Mouse (Mus musculus) forebrain, embryonic 14.5 days (tissue): Measurements from ENCODE around the gene Ccdc127. TPM values are rescaled to one million over a fixed set of nuclear protein-coding genes. Genes with fewer than 3 reads are reported as not detected.
A peak's percentile ranks its signal among the peaks of the same experiment; 100 is the strongest.

Experiments used
- ATAC-seq: fragments of 200-750 bp; cut with Nextera tagmentation; 2 replicates; pipeline ENCODE4 v1.8.0; 2017; ENCODE audit warnings: mild to moderate bottlenecking, moderate library complexity
- DNase-seq: peaks from one replicate; pipeline ENCODE4 v3.0.0-alpha.2; 2015; ENCODE audit warnings: low spot score
- H3K27ac ChIP-seq: fragments of 300-500 bp; sonication (generic); 2 replicates; pipeline ENCODE4 v1.5.1; 2014; ENCODE audit warnings: low read depth, mild to moderate bottlenecking, control low read depth, low read length, moderate library complexity
- H3K27me3 ChIP-seq: fragments of 300-500 bp; sonication (generic); replicated peaks from 2 replicates; pipeline ENCODE4 v1.6.1; 2014; ENCODE audit warnings: low read length, control low read depth, mixed read lengths; ENCODE audit not compliant: control insufficient read depth, insufficient read depth
- H3K36me3 ChIP-seq: fragments of 300-500 bp; sonication (generic); 2 replicates; pipeline ENCODE4 v1.6.1; 2014; ENCODE audit warnings: low read length, control low read depth; ENCODE audit not compliant: control insufficient read depth, insufficient read depth
- H3K4me1 ChIP-seq: fragments of 300-500 bp; sonication (generic); 2 replicates; pipeline ENCODE4 v1.6.1; 2014; ENCODE audit warnings: antibody characterized with exemption, low read length, control low read depth; ENCODE audit not compliant: control insufficient read depth, insufficient read depth
- H3K4me2 ChIP-seq: fragments of 300-500 bp; sonication (generic); 2 replicates; pipeline ENCODE4 v1.6.1; 2014; ENCODE audit warnings: mild to moderate bottlenecking, control low read depth, low read length
- H3K4me3 ChIP-seq: fragments of 300-500 bp; sonication (generic); 2 replicates; pipeline ENCODE4 v1.5.1; 2014; ENCODE audit warnings: low read depth, low read length, control low read depth
- H3K9ac ChIP-seq: fragments of 300-500 bp; sonication (generic); 2 replicates; pipeline ENCODE4 v1.6.1; 2014; ENCODE audit warnings: mild to moderate bottlenecking, low read length, control low read depth, moderate library complexity
- H3K9me3 ChIP-seq: fragments of 300-500 bp; sonication (generic); replicated peaks from 2 replicates; pipeline ENCODE4 v1.6.1; 2016; ENCODE audit warnings: low read length, control low read depth, mixed read lengths; ENCODE audit not compliant: control insufficient read depth
- WGBS: fragments of 180-500 bp; shearing (Covaris S2); extraction: QIAGEN DNeasy Blood & Tissue Kit; methylation state at CpG from one replicate; pipeline ENCODE4 v1.1.7; 2014; 5-methylcytosine and 5-hydroxymethylcytosine counted together
- microRNA counts: library from miRNA; unstranded; fragments of <30 nt; microRNA quantifications from one replicate; lab custom pipeline; 2016
- microRNA-seq: library from miRNA; unstranded; fragments of <30 nt; microRNA quantifications from one replicate; pipeline ENCODE4, GENCODE M21; 2016
- polyA plus RNA-seq: library from polyadenylated mRNA; unstranded; fragments of >200 nt; fragmentation: Nextera tagmentation; extraction: Ambion mirVana; gene quantifications from 2 replicates; pipeline ENCODE4 v1.2.1, GENCODE M21; 2014

Gene Ccdc127
- polyA plus RNA-seq, 1 experiment from 2014 or later = 37.4 TPM

- no peaks in the 10 kb centered on the region for H3K9me3 ChIP-seq
- ATAC-seq = peak; percentile 55; the same call in 1 of the 2 replicates
- H3K9ac ChIP-seq = no peak overlapping the region
- WGBS = 58% methylated on average over 10 of the region's 10 CpGs
- no peaks in the 10 kb centered on the region for H3K27me3 ChIP-seq
- H3K4me2 ChIP-seq = no peak overlapping the region
- H3K4me3 ChIP-seq = no peak overlapping the region
- H3K4me1 ChIP-seq = no peaks in the 10 kb centered on the region
- H3K36me3 ChIP-seq = no peaks in the 10 kb centered on the region
- DNase-seq = peak; percentile 40
- no peak overlapping the region for H3K27ac ChIP-seq
Measured at GRCm38 (mm10) chr13:74381533-74382276, 31.6 kb downstream of the Ccdc127 start.

GRCm38 (mm10) chr13:74382289-74382688 is 32.2 kb downstream of the Ccdc127 start:
- Histone ChIP-seq H3K4me3 (no peak overlapping the region), H3K27ac (no peak overlapping the region), H3K27me3 (no peaks in the 10 kb centered on the region), H3K9ac (no peak overlapping the region), H3K4me1 (no peaks in the 10 kb centered on the region), H3K9me3 (no peaks in the 10 kb centered on the region), H3K36me3 (no peaks in the 10 kb centered on the region), H3K4me2 (no peak overlapping the region)
- DNase-seq (peak; percentile 62), ATAC-seq (peak; percentile 57; the same call in 1 of the 2 replicates)
- 5% methylated on average over 3 of the region's 3 CpGs for WGBS

- DNase-seq (no peak), ATAC-seq (peak; percentile 6; the same call in 1 of the 2 replicates)
- no peak overlapping the region for H3K9ac ChIP-seq
- no peak overlapping the region for H3K27ac ChIP-seq
- H3K9me3 ChIP-seq = no peaks in the 10 kb centered on the region
- H3K27me3 ChIP-seq = no peaks in the 10 kb centered on the region
- peak overlapping the region; percentile 59; the same call in 1 of the 2 replicates for H3K4me3 ChIP-seq
- H3K4me2 ChIP-seq = peak overlapping the region; percentile 56
- peaks cover 3% of the 10 kb centered on the region; the same call in 1 of the 2 replicates for H3K4me1 ChIP-seq
- H3K36me3 ChIP-seq = no peaks in the 10 kb centered on the region
- 75% methylated on average over 6 of the region's 6 CpGs for WGBS
Measured at GRCm38 (mm10) chr13:74389730-74390129, 39.6 kb downstream of the Ccdc127 start.

- Histone ChIP-seq H3K36me3 (no peaks in the 10 kb centered on the region), H3K27ac (no peak within 1 kb of the TSS), H3K27me3 (no peaks in the 10 kb centered on the region), H3K4me2 (peak within 1 kb of the TSS; percentile 56), H3K9ac (peak within 1 kb of the TSS; percentile 70), H3K4me1 (peaks cover 3% of the 10 kb centered on the region; the same call in 1 of the 2 replicates), H3K9me3 (no peaks in the 10 kb centered on the region), H3K4me3 (peak within 1 kb of the TSS; percentile 59)
- 2% methylated on average over 14 of the region's 14 CpGs for WGBS
- ATAC-seq (peak; percentile 96), DNase-seq (peak; percentile 91)
Measured at GRCm38 (mm10) chr13:74390371-74390990, 40.4 kb downstream of the Ccdc127 start, which contains the start of gene Zfp72. TSS of gene Zfp72 (minus strand) at chr13:74390836.

GRCm38 (mm10) chr13:74391156-74391555 is 41.0 kb downstream of the Ccdc127 start:
- Histone ChIP-seq H3K4me1 (peaks cover 3% of the 10 kb centered on the region; the same call in 1 of the 2 replicates), H3K4me2 (no peak overlapping the region), H3K27me3 (no peaks in the 10 kb centered on the region), H3K9ac (no peak overlapping the region), H3K36me3 (no peaks in the 10 kb centered on the region), H3K27ac (no peak overlapping the region), H3K9me3 (no peaks in the 10 kb centered on the region), H3K4me3 (no peak overlapping the region)
- DNase-seq = no peak
- ATAC-seq = peak; percentile 37
- 73% methylated on average over 2 of the region's 2 CpGs for WGBS

GRCm38 (mm10) chr13:74399298-74399839 is 49.3 kb downstream of the Ccdc127 start, which contains the start of gene Ftl1-ps1:
TSS of gene Ftl1-ps1 (plus strand) at chr13:74399694.
- ATAC-seq (no peak), DNase-seq (no peak)
- Histone ChIP-seq H3K27me3 (no peaks in the 10 kb centered on the region), H3K4me3 (no peak within 1 kb of the TSS), H3K36me3 (no peaks in the 10 kb centered on the region), H3K27ac (no peak within 1 kb of the TSS), H3K4me1 (no peaks in the 10 kb centered on the region), H3K9me3 (no peaks in the 10 kb centered on the region), H3K4me2 (no peak within 1 kb of the TSS), H3K9ac (no peak within 1 kb of the TSS)
- 16% methylated on average over 11 of the region's 11 CpGs for WGBS

MicroRNAs within 50 kb of the gene (microRNA counts, 519-probe panel; counts per million panel counts)
- microRNA mmu-miR-692 (lab: Ali Mortazavi, UCI) = not detected

Small RNA genes within 50 kb of the gene (microRNA-seq; reads per million reads assigned to microRNA genes)
- not detected for gene Mir692-3

Other genes with a start within 250 kb of the Ccdc127 start
- 0.04 TPM in 1 of 2 replicates, not detected in the other for gene Slc9a3, start 228.9 kb upstream of the Ccdc127 start, polyA plus RNA-seq
- 134 and 138 TPM in 2 replicates for gene Exoc3, start 141.6 kb upstream of the Ccdc127 start, polyA plus RNA-seq
- 0.88 and 0.89 TPM in 2 replicates for gene Ahrr, start 58.0 kb upstream of the Ccdc127 start, polyA plus RNA-seq
- gene Pdcd6, start 32.7 kb upstream of the Ccdc127 start, polyA plus RNA-seq = 150 and 155 TPM in 2 replicates
- 167 and 188 TPM in 2 replicates for gene Sdha, start within 50 bp of the Ccdc127 start, polyA plus RNA-seq
- gene Lrrc14b, start 13.7 kb downstream of the Ccdc127 start, polyA plus RNA-seq = not detected in 2 replicates
- gene Zfp72, start 40.5 kb downstream of the Ccdc127 start, polyA plus RNA-seq = 7.0 and 8.3 TPM in 2 replicates
- 92.6 and 92.8 TPM in 2 replicates for gene Ftl1-ps1, start 49.4 kb downstream of the Ccdc127 start, polyA plus RNA-seq
- gene Zfp825, start 143.7 kb downstream of the Ccdc127 start, polyA plus RNA-seq = 15.2 and 18.0 TPM in 2 replicates